Mouse (Mus musculus) gastrocnemius, adult 2 months (tissue): ENCODE measurements around the gene Aff3. TPM values are rescaled to one million over a fixed set of nuclear protein-coding genes. Genes with fewer than 3 reads are reported as not detected.

Experiments
- DNase-seq: peaks from one replicate; pipeline ENCODE4 v3.0.0; 2022
- H3K27ac ChIP-seq: fragments of 200-600 bp; 2 replicates; pipeline ENCODE4 v1.8.1; 2022; ENCODE audit warnings: mild to moderate bottlenecking
- H3K4me3 ChIP-seq: fragments of 200-600 bp; 2 replicates; pipeline ENCODE4 v1.8.1; 2022; ENCODE audit warnings: mild to moderate bottlenecking, moderate library complexity
- CTCF ChIP-seq: fragments of 200-600 bp; IDR thresholded peaks from 2 replicates; pipeline ENCODE4 v1.8.1; 2022; ENCODE audit warnings: antibody characterized with exemption, mild to moderate bottlenecking, moderate library complexity
- intact Hi-C: fragments of 180-260 bp; cut with DNase I; formaldehyde crosslinking; loops from one replicate; pipeline ENCODE4 v1.15.1; 2025
- total RNA-seq, 2 experiments: library from RNA; stranded (reverse); gene quantifications; 2 replicates each; pipeline ENCODE4 v1.2.3; 2021

Aff3 gene
- total RNA-seq, 2 experiments from 2014 or later = 1.2 to 4.4 TPM

- Histone ChIP-seq H3K27ac (no peak overlapping the region), H3K4me3 (no peak overlapping the region)
- no peak for DNase-seq
- intact Hi-C loops = no loop called here
- TF ChIP-seq CTCF = no peak
Measured at GRCm38 (mm10) chr1:38478246-38478743, 186.5 kb downstream of the Aff3 start.

DNA sequence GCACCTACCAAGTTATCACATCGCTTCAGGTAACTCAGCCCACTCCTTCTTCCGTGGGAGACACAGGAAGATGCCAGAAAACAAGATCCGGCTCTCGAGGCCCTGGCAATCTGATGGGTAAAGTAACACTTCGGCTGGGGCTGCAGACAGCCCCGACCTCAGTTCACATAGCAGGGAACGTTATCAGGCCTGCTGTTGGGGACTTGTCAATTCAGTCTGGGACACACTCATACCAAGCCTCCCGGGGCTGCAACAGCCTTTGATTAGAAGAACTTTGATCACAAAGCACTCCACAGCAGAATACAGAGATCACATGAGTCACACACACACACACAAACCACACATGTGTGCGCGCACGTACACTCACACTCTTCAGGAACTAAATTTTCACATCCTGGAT lies 193.9 kb downstream of the Aff3 start:
- H3K4me3 ChIP-seq = no peak overlapping the region
- H3K27ac ChIP-seq = no peak overlapping the region
- no peak for DNase-seq
- no peak for TF ChIP-seq CTCF
- intact Hi-C loops = no loop called here

GRCm38 (mm10) chr1:38470166-38470565 lies 194.6 kb downstream of the Aff3 start:
- intact Hi-C loops = no loop called here
- TF ChIP-seq CTCF = no peak
- H3K27ac ChIP-seq = no peak overlapping the region
- DNase-seq = no peak
- H3K4me3 ChIP-seq = no peak overlapping the region

DNA sequence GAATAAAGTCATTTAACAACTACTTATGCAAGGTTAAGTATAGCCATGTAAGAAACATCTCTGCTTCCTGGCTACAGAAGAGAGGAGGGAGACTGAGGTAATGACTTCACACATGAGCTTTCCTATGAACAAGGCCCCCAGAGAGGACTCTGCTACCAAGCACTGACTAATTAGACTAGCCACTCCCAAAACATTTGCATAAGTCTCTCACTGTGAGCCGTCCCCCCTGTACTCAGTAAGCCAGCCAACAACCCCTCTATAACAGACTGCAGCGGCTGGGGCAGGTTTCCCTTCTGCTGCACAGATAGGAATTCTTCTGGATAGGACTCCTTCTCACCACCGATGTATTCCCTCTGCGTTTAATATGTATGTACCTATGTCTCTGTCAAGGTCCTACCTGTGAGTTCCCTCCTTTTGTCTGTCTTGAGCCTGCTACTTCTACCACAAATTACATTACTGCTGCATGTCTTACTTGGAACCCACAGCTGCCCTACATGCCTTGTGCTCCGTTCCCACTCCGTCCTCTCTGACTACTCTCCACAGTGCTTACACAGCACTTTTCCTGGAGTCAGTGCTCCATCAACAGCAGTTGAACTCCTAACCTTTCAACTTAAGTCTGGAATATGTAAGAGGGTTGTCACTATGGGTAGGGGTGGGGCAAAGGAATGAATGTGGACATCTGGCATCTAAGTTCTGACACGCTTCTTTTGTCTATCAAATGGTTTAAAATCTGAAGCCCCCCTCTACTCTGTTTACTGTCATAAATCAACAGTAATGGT lies 197.3 kb downstream of the Aff3 start:
- no peak overlapping the region for H3K27ac ChIP-seq
- no peak overlapping the region for H3K4me3 ChIP-seq
- no peak for DNase-seq
- TF ChIP-seq CTCF = no peak
- intact Hi-C loops = no loop called here

DNA sequence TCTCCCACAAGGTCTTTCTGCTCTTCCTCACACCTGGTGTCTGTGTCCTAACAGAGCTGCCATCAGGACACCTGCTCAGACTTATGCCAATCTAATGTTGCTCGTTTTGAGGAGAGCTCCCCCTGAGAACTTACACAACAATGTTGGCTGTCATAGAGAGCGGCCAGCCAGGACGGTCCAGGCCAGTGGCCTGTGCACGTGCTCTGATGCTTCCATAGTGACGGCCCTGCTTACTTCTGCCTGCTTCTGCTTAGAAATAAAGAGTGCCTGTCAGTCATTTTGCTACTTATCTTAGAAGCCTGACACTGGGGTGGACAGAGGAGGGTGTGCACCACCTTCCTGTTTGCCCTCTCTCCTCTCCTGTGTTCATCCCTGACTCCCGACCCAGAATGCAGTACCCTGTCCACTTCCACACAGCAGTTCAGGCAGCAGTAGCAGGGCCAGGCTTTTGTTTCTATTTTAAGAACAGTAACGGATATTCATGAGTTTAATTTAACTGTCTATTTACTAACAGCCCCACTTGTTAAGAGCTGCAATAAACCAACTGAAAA lies 208.0 kb downstream of the Aff3 start:
- DNase-seq = no peak
- intact Hi-C loops = no loop called here
- Histone ChIP-seq H3K27ac (no peak overlapping the region), H3K4me3 (no peak overlapping the region)
- TF ChIP-seq CTCF = no peak

DNA sequence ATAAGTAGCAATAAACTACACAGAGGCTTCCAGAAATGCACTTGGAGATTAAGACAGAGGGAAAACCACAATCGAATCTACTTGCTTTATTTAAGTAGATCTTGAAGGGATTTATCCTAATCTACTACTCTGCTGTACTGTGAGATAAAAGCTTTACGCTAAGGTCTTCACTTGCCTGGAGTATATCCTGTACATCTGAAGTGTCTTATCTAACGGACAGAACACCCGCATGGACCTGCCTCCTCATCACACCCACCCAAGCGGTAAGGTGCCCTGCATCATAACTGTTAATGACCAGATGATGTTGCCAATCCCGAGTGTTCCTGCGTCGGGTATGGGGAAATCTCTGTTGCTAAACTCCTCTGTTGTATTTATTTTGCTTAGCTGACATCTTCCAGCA lies 209.8 kb downstream of the Aff3 start:
- DNase-seq = no peak
- Histone ChIP-seq H3K27ac (no peak overlapping the region), H3K4me3 (no peak overlapping the region)
- no peak for TF ChIP-seq CTCF
- intact Hi-C loops = no loop called here

DNA sequence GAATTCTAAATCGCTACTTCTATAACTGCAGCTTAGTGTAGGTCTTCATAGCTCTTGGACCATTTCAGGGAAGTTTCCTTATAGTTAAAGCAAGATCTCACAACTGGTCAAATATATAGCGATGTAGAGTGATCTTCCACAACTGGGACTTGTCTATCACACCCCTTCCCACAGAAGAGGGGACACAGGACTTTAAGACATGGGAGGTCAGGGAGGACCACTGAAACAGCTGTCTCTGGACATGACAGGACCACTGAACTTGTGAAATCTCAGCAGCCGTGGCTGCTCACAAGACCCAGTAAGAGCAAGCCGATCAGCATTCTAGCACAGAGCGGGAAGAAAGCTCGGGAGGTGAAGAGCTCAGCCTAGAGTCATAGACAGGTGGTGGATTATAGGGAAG lies 213.4 kb downstream of the Aff3 start:
- H3K4me3 ChIP-seq = no peak overlapping the region
- intact Hi-C loops = no loop called here
- no peak for DNase-seq
- peak overlapping the region; percentile 43; the same call in 1 of the 2 replicates for H3K27ac ChIP-seq
- TF ChIP-seq CTCF = no peak

DNA sequence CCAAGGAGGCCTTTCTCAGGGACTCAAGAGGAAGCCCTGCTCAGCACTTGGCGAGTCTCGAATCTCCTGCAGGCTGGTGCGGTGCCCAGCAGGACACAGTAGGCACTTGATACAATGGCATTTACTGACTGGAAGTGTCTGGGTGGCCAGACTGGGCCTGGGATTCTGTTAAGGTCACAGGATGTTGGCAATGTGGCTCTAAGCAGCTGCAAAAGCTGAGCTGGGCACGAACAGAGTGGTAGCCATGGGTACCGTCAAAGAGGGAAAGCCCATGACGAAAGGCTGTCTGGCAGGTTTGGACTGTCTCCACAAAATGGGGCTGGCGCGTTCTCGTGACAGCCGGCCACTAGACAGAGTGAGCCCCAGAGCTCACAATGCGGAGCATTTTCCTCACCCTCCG lies 214.1 kb downstream of the Aff3 start:
- Histone ChIP-seq H3K27ac (peak overlapping the region; percentile 43), H3K4me3 (peak overlapping the region; percentile 5; the same call in 1 of the 2 replicates)
- intact Hi-C loops = no loop called here
- peak; percentile 70 for DNase-seq
- no peak for TF ChIP-seq CTCF

GRCm38 (mm10) chr1:38449816-38450478 lies 214.8 kb downstream of the Aff3 start:
- TF ChIP-seq CTCF = no peak
- intact Hi-C loops = no loop called here
- no peak for DNase-seq
- H3K4me3 ChIP-seq = no peak overlapping the region
- H3K27ac ChIP-seq = no peak overlapping the region; the same call in 1 of the 2 replicates

DNA sequence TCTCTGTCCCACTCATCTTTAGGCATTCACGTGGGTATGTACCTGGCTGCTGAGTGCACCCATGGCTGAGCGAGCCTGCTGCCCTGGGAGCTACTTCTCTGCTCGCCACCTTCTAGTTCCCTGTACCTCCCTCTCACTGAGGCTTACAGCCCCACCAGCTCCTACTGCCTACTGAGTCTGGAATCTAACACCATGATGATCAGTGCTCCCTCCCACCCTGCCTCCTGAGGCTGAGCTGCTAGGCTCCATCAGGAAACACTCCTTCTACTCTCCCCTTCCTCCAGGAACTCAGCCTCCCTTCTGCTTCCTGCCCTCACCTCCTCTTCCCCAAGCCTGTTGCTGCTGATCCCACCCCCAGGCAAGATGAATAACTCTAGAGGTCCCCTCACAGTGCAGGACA lies 215.9 kb downstream of the Aff3 start:
- DNase-seq = no peak
- no peak for TF ChIP-seq CTCF
- Histone ChIP-seq H3K27ac (no peak overlapping the region), H3K4me3 (no peak overlapping the region)
- intact Hi-C loops = no loop called here

- DNase-seq = no peak
- Histone ChIP-seq H3K27ac (no peak overlapping the region), H3K4me3 (no peak overlapping the region)
- intact Hi-C loops = no loop called here
- TF ChIP-seq CTCF = no peak
Measured at GRCm38 (mm10) chr1:38447581-38447980, 217.2 kb downstream of the Aff3 start.

DNA sequence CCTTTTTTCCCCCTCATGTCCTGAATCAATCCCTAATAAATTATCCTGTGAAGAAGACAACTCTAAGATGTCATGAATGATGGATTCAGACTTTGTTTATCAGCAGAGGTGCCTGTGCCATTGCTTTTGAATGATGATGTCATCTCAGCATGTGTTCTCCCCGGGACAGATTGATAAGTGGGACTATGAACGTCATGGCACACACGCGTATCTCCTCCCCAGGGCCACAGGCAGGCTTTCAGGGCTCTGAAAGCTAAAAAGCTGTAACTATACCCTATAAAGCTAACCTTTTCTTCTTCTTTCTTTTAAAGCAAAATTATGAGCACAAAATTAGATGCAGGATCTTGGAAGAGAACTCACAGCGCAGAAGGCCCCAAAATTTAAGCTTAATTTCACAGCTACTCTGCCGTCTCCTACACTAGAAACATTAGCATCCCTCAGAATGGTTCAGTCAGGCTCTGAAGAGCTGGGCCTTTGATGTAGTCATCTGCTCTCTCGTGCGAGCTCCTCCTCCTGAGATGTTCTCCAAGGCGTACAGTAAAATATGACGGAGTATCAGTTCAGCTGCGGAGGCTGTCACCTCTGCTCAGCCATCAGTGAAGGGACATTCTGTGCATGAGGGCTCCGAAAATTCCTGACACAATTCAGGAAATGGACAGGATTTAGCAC lies 218.5 kb downstream of the Aff3 start:
- no peak for TF ChIP-seq CTCF

GRCm38 (mm10) chr1:38442887-38443286 lies 221.9 kb downstream of the Aff3 start:
- Histone ChIP-seq H3K27ac (no peak overlapping the region), H3K4me3 (no peak overlapping the region)
- DNase-seq = no peak
- intact Hi-C loops = no loop called here
- TF ChIP-seq CTCF = no peak

More for the DNA sequence above, 218.5 kb downstream of the Aff3 start:
- no peak for DNase-seq
- intact Hi-C loops = no loop called here
- Histone ChIP-seq H3K27ac (no peak overlapping the region), H3K4me3 (no peak overlapping the region)
